Mouse (Mus musculus) left cerebral cortex, postnatal 14 days (tissue): ENCODE measurements at regions not wholly inside any gene's neighbourhood (a gene's known extent, or its start where the extent isn't known, plus 50 kb on each side); places are given as distances from the start of the nearest gene placed in this dataset.

Source experiments
- DNase-seq, 2 experiments: peaks; one replicate each; pipeline ENCODE4 v3.0.0; 2021 to 2022; ENCODE audit warnings: low spot score in 2 of 2, mixed read lengths in 1 of 2
- intact Hi-C: fragments of 180-260 bp; cut with DNase I; formaldehyde crosslinking; loops from one replicate; pipeline ENCODE4 v1.15.1; 2025

GRCm38 (mm10) chr12:12499903-12500302, 238.0 kb downstream of the Fam49a start:
- no peak for DNase-seq
- intact Hi-C loops: no loop called here

GRCm38 (mm10) chr12:12498621-12499020, 236.7 kb downstream of the Fam49a start:
- intact Hi-C loops: no loop called here

GRCm38 (mm10) chr12:12497277-12497841, 235.4 kb downstream of the Fam49a start:
- intact Hi-C loops: no loop called here
- DNase-seq: no peak

More at GRCm38 (mm10) chr12:12498621-12499020, 236.7 kb downstream of the Fam49a start:
- DNase-seq: no peak

GRCm38 (mm10) chr12:12496593-12497141, 234.7 kb downstream of the Fam49a start:
- intact Hi-C loops: no loop called here
- peak; percentile 19 to 29 for DNase-seq

- intact Hi-C loops: no loop called here
- no peak for DNase-seq
Measured at GRCm38 (mm10) chr12:12490173-12490572, 228.2 kb downstream of the Fam49a start.

GRCm38 (mm10) chr12:12488090-12488489, 226.2 kb downstream of the Fam49a start:
- intact Hi-C loops: no loop called here
- DNase-seq: no peak

GRCm38 (mm10) chr12:12486656-12487356, 224.9 kb downstream of the Fam49a start:
- intact Hi-C loops: no loop called here

GRCm38 (mm10) chr12:12484921-12485680, 223.2 kb downstream of the Fam49a start:
- DNase-seq: no peak
- intact Hi-C loops: no loop called here

More at GRCm38 (mm10) chr12:12486656-12487356, 224.9 kb downstream of the Fam49a start:
- no peak for DNase-seq

GRCm38 (mm10) chr12:12480451-12480850, 218.5 kb downstream of the Fam49a start:
- DNase-seq: no peak
- intact Hi-C loops: no loop called here

- intact Hi-C loops: no loop called here
- no peak for DNase-seq
Measured at GRCm38 (mm10) chr12:12452086-12452485, 190.1 kb downstream of the Fam49a start.

- intact Hi-C loops: no loop called here
Measured at GRCm38 (mm10) chr12:12446768-12447167, 184.8 kb downstream of the Fam49a start.

GRCm38 (mm10) chr12:12446281-12446680, 184.3 kb downstream of the Fam49a start:
- DNase-seq: no peak
- intact Hi-C loops: no loop called here

More at GRCm38 (mm10) chr12:12446768-12447167, 184.8 kb downstream of the Fam49a start:
- DNase-seq: no peak

- DNase-seq: no peak
- intact Hi-C loops: no loop called here
Measured at GRCm38 (mm10) chr12:12442872-12443271, 180.9 kb downstream of the Fam49a start.

- intact Hi-C loops: no loop called here
- no peak for DNase-seq
Measured at GRCm38 (mm10) chr12:12436379-12436778, 174.4 kb downstream of the Fam49a start.

- intact Hi-C loops: no loop called here
Measured at GRCm38 (mm10) chr12:12432597-12432996, 170.7 kb downstream of the Fam49a start.

More at GRCm38 (mm10) chr12:12432597-12432996, 170.7 kb downstream of the Fam49a start:
- no peak for DNase-seq
